Comparison of ENCODE assay signal across 8 mouse cellular contexts in genomic region chr10:111166057-111166841, GRCm38 (mm10). TPM values are rescaled to one million over a fixed set of nuclear protein-coding genes. Genes with fewer than 3 reads are reported as not detected.
DNase-seq lines count a peak whose midpoint lies in the region; ATAC-seq and TF ChIP-seq lines count a peak whose summit lies in the region.

No protein-coding gene starts in this region.

- H3K4me2 ChIP-seq in hindbrain, embryonic 13.5 days, result peak overlapping the region; percentile 65
- peak overlapping the region; percentile 63 for H3K4me2 ChIP-seq in midbrain, embryonic 12.5 days (replicated peaks)

- H3K4me1 ChIP-seq in kidney, adult 2 months (ENCODE audit: control insufficient read depth, insufficient read depth, low read length), result peaks cover 10% of the 10 kb centered on the region
- peaks cover 6% of the 10 kb centered on the region for H3K4me1 ChIP-seq in bone marrow, adult 2 months (ENCODE audit: control insufficient read depth, insufficient read depth, low read length)
- peaks cover 19% of the 10 kb centered on the region for H3K4me1 ChIP-seq in hindbrain, embryonic 13.5 days (replicated peaks)
- H3K4me1 ChIP-seq in midbrain, embryonic 12.5 days, result peaks cover 15% of the 10 kb centered on the region

- H3K9me3 ChIP-seq in hindbrain, embryonic 13.5 days, result no peaks in the 10 kb centered on the region
- no peaks in the 10 kb centered on the region for H3K9me3 ChIP-seq in midbrain, embryonic 12.5 days

- no peak for TF ChIP-seq CTCF in kidney, adult 2 months (conservative IDR thresholded peaks at IDR 0.05; ENCODE audit: insufficient read depth, insufficient read length, low read depth, low read length)
- no peak for TF ChIP-seq CTCF in bone marrow, adult 2 months (IDR thresholded peaks at IDR 0.05; ENCODE audit: control insufficient read depth, insufficient read depth, low read length)

- peak overlapping the region; percentile 98 for H3K9ac ChIP-seq in hindbrain, embryonic 13.5 days
- peak overlapping the region; percentile 95 for H3K9ac ChIP-seq in midbrain, embryonic 12.5 days (replicated peaks)

- no peak for DNase-seq in kidney, adult 2 months
- no peak for DNase-seq in kidney, postnatal 14 days
- DNase-seq in adrenal gland, adult 8-10 months, result no peak
- no peak for DNase-seq in cerebellum, postnatal 4 days (ENCODE audit: low spot score in 2 of 2)
- DNase-seq in right cerebral cortex, postnatal 36 days (ENCODE audit: low spot score in 2 of 2), result no peak

- no peak for TF ChIP-seq POLR2A in kidney, adult 2 months (IDR thresholded peaks at IDR 0.05; ENCODE audit: low read depth, low read length)
- no peak for TF ChIP-seq POLR2A in bone marrow, adult 2 months (IDR thresholded peaks at IDR 0.05; ENCODE audit: borderline replicate concordance, control insufficient read depth, low read depth, low read length)

- H3K27me3 ChIP-seq in kidney, adult 2 months (replicated peaks; ENCODE audit: control insufficient read depth, insufficient read depth, low read length), result no peaks in the 10 kb centered on the region
- no peaks in the 10 kb centered on the region for H3K27me3 ChIP-seq in hindbrain, embryonic 13.5 days
- no peaks in the 10 kb centered on the region for H3K27me3 ChIP-seq in midbrain, embryonic 12.5 days

- peak overlapping the region; percentile 96 for H3K4me3 ChIP-seq in kidney, adult 2 months (ENCODE audit: insufficient read depth, low read depth, low read length)
- H3K4me3 ChIP-seq in bone marrow, adult 2 months (replicated peaks; ENCODE audit: control insufficient read depth, low read depth, low read length), result peak overlapping the region; percentile 99
- H3K4me3 ChIP-seq in hindbrain, embryonic 13.5 days, result peak overlapping the region; percentile 97
- H3K4me3 ChIP-seq in midbrain, embryonic 12.5 days, result peak overlapping the region; percentile 94

- ATAC-seq in hindbrain, embryonic 13.5 days (ENCODE audit: low FRiP score), result no peak
- no peak for ATAC-seq in midbrain, embryonic 12.5 days (ENCODE audit: low FRiP score, low read depth)

- H3K27ac ChIP-seq in kidney, adult 2 months (ENCODE audit: insufficient read depth, low read depth, low read length), result no peak overlapping the region; the same call in 1 of the 2 replicates
- H3K27ac ChIP-seq in bone marrow, adult 2 months (ENCODE audit: control insufficient read depth, insufficient read depth, low read depth, low read length, poor library complexity), result no peak overlapping the region
- H3K27ac ChIP-seq in hindbrain, embryonic 13.5 days, result no peak overlapping the region
- no peak overlapping the region for H3K27ac ChIP-seq in midbrain, embryonic 12.5 days (replicated peaks)

- H3K36me3 ChIP-seq in kidney, adult 2 months (ENCODE audit: control insufficient read depth, insufficient read depth, low read length), result no peaks in the 10 kb centered on the region
- H3K36me3 ChIP-seq in hindbrain, embryonic 13.5 days, result no peaks in the 10 kb centered on the region
- H3K36me3 ChIP-seq in midbrain, embryonic 12.5 days, result no peaks in the 10 kb centered on the region

- 35% methylated on average over 4 of the region's 4 CpGs for WGBS in kidney, adult 2 months
- 10% methylated on average over 4 of the region's 4 CpGs for WGBS in bone marrow, adult 2 months
- 48% methylated on average over 4 of the region's 4 CpGs for WGBS in hindbrain, embryonic 13.5 days
- 41% methylated on average over 4 of the region's 4 CpGs for WGBS in midbrain, embryonic 12.5 days

RNA-seq across cellular contexts. Expression of gene Osbpl8, which starts 1.7 kb away (rescaled TPM):
- polyA plus RNA-seq in kidney, adult 2 months (2012; rRNA removed), result 17.1 and 17.6 TPM in 2 replicates
- polyA plus RNA-seq in bone marrow, adult 2 months (2011; ENCODE audit: insufficient read depth, insufficient read length, low replicate concordance, missing spikeins), result 15.3 and 25.0 TPM in 2 replicates
- polyA plus RNA-seq in hindbrain, embryonic 13.5 days (2015; fragmentation: Nextera tagmentation; extraction: Ambion mirVana), result 17.6 and 17.7 TPM in 2 replicates
- polyA plus RNA-seq in midbrain, embryonic 12.5 days (2016; fragmentation: Nextera tagmentation; extraction: Ambion mirVana), result 21.3 and 25.5 TPM in 2 replicates
- total RNA-seq in adrenal gland, adult 8-10 months (2022), result 10 to 100 TPM; 25.7 to 38.0 (median 33.1) TPM
